Mouse (Mus musculus): Measurements from ENCODE around the gene Zfp971.
"Not testable (repeated sequence)": the region's sequence is repeated elsewhere in the genome, so short reads cannot be mapped to it uniquely, and the experiment has no call there.

The Zfp971 gene

GRCm38 (mm10) chr2:178023011-178023611 lies at the start of gene Zfp971:
Gene Zfp971, plus strand, starts transcription at chr2:178023284.
- peak; percentile 24 for DNase-seq

DNA sequence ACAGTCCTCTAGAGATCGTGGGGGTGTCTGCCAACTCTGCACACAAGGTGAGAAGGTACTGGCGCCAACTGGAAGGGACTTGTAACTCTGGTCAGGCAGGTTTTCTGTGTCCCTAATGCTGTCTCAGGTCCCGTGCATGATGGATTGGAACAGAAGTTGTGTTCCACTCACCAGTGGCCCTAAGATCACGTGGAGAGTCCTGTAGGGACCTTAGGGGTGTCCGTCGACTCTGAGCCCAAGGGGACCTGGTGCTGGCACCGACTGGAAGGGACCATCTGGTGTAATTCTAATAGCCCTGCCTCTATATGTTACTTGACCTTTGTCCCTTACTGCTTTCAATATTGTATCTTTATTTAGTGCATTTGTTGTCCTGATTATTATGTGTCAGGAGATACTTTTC lies 48.3 kb upstream of the Zfp971 start:
- DNase-seq = not testable (repeated sequence)

DNA sequence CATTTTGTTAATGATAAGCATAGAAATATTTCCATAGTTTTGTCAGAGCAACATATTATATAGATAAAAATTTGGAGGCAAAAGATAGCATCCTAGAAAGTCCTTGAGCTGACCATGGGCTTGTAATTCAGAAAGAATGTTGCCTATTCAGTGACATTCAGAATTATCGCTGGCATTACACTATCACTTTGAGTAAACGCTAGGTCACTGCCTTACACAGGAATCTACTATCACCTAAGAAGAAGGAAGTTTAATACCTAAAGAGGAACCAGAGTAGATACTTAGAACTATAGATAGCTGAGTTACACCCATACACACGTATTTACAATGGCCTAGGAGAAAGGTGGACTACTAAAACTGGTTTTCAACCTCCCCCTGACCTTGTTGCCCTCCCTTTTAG lies 3.6 kb upstream of the Zfp971 start:
- not testable (repeated sequence) for DNase-seq

DNA sequence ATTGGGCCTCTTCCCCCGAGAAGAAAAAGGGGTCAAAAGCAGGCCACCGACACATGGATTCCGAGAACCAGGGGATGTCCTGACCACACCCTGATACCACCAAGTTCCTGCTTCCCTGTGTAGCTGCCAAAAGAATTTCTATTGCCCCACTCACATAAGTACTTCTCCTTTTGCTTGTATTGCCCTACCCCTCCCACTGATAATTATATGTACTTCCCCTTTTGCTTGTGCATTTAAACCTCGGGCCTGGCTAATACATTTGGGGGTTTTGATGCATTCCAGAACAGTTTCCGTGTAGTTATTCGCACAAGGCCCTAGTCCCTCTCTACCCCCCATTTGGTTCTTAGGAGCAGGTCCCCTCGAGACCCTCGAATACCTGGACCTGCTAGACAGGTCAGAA lies 2.3 kb upstream of the Zfp971 start:
- not testable (repeated sequence) for DNase-seq

DNA sequence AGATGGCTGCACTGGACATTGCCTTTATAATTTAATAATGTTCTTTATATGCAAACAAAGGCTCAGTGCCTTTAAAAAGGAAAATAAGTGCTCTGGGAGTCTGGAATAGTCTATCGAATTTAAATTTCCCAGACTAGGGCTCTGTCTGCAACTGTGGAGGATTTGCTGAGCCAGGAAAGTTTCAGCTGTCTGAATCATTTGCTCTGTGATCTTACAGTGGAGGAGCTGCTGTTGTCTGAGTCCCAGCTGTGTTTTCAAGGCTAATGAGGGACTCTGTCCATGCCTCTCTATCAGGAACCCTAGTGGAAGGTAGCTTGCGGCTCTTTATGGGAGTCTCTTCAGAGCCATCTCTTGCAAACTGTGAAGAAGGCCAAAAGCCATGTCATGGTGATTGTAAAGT lies 777 bp downstream of the Zfp971 start:
- DNase-seq = not testable (repeated sequence)

DNA sequence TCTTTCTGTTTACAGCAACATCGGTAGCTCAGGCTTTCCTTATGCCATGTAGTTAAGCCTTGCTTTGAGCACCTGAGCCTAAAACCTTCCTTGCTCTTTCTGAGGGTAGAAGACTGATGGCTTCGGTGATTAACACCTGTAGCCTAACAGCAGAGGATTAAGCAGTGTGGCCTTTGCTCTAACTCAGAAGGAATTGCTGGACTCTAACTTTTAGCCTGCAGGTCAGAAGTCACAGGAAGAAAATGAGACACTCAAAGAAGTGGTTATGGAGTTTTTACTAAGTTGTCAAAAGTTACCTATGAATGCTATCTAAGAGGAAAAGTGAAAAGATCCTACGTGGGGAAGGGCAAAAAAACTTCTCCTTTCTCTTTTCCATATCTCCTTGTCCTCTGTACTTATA lies 4.5 kb downstream of the Zfp971 start:
- DNase-seq = not testable (repeated sequence)

- DNase-seq = peak; percentile 72
Measured at GRCm38 (mm10) chr2:178058195-178058594, 35.1 kb downstream of the Zfp971 start.

DNA sequence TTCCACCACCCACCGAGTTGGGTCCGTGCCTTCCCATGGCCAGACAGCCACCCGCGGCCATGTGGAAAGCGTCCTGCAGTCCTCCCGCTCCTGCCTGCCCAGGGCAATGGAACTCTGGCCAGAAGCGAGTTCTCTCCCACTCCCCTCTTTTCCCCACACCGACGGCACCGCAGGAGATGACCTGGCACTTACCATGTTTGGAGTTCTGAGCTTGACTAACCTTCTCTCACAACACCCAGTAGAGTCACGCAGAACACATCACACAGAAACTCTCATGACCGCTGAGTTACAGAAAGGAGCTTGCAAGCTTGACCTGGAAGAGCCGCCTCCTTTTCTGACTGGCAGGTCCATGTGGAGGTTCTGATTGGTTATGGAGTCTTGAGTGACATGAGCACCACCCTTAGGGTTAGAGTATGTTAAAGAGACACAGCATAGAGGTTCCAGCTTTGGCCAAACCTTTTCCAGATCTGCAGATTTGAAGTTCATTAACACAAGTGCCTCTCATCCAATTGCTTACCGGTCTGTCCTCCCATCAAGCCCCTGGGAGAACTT lies 55.2 kb downstream of the Zfp971 start, which contains the start of gene Zfp931:
Gene Zfp931 (minus strand): TSS at position 311 of the 552 bp plus-strand sequence.
- DNase-seq = not testable (repeated sequence)

Data from thymus, postnatal 14 days (tissue).